Mouse (Mus musculus) MEL (cell line): ENCODE measurements around the gene Pcbp3. TPM values are rescaled to one million over a fixed set of nuclear protein-coding genes. Genes with fewer than 3 reads are reported as not detected.

Experiments used
- DNase-seq: peaks from one replicate; pipeline ENCODE4 v3.0.0; 2011; ENCODE audit warnings: low read depth, low spot score
- H3K27ac ChIP-seq: 2 replicates; pipeline ENCODE4 v1.5.1; 2012; ENCODE audit warnings: low read depth, mild to moderate bottlenecking, control low read depth, low read length, moderate library complexity; ENCODE audit not compliant: control insufficient read depth
- H3K27me3 ChIP-seq, 2 experiments: fragments of 150-350 bp in 1 of 2; sonication (generic) in 1 of 2; 2 replicates each; pipeline ENCODE4 v1.6.1; 2012; ENCODE audit warnings: low read length in 2 of 2, mild to moderate bottlenecking in 2 of 2, improper control_type of control experiment in 1 of 2, moderate library complexity in 1 of 2; ENCODE audit not compliant: insufficient read depth in 2 of 2, control insufficient read depth in 1 of 2
- H3K36me3 ChIP-seq, 2 experiments: 2 replicates each; pipeline ENCODE4 v1.6.1; 2012 to 2014; ENCODE audit warnings: low read length in 2 of 2, improper control_type of control experiment in 1 of 2, inconsistent platforms in 1 of 2, mild to moderate bottlenecking in 1 of 2; ENCODE audit not compliant: insufficient read depth in 2 of 2, control insufficient read depth in 1 of 2
- H3K4me1 ChIP-seq, 2 experiments: fragments of 150-350 bp in 1 of 2; sonication (generic) in 1 of 2; 2 replicates each; pipeline ENCODE4 v1.6.1; 2012; ENCODE audit warnings: low read length in 2 of 2, improper control_type of control experiment in 1 of 2, mild to moderate bottlenecking in 1 of 2; ENCODE audit not compliant: insufficient read depth in 2 of 2, control insufficient read depth in 1 of 2
- H3K4me3 ChIP-seq, 2 experiments: fragments of 150-350 bp in 1 of 2; sonication (generic) in 1 of 2; 2 replicates each; pipeline ENCODE4 v1.5.1; 2012; ENCODE audit warnings: low read depth in 2 of 2, low read length in 2 of 2, mild to moderate bottlenecking in 2 of 2, moderate library complexity in 2 of 2, control low read depth in 1 of 2, improper control_type of control experiment in 1 of 2; ENCODE audit not compliant: control insufficient read depth in 1 of 2, insufficient read depth in 1 of 2
- H3K79me2 ChIP-seq: 2 replicates; pipeline ENCODE4 v1.6.1; 2012; ENCODE audit warnings: mild to moderate bottlenecking, low read length, moderate library complexity; ENCODE audit not compliant: control insufficient read depth, poor library complexity, insufficient read depth
- H3K9ac ChIP-seq: 2 replicates; pipeline ENCODE4 v1.6.1; 2012; ENCODE audit warnings: low read depth, mild to moderate bottlenecking, control low read depth, low read length, moderate library complexity; ENCODE audit not compliant: control insufficient read depth, poor library complexity, severe bottlenecking
- H3K9me3 ChIP-seq: fragments of 150-350 bp; sonication (generic); replicated peaks from 2 replicates; pipeline ENCODE4 v1.6.1; 2012; ENCODE audit warnings: mild to moderate bottlenecking, low read length, improper control_type of control experiment, moderate library complexity; ENCODE audit not compliant: insufficient read depth
- BHLHE40 ChIP-seq: IDR thresholded peaks from 2 replicates; pipeline ENCODE4 v1.6.1; 2012; ENCODE audit warnings: low read depth, mild to moderate bottlenecking, inconsistent platforms, low read length, improper control_type of control experiment, borderline replicate concordance
- CTCF ChIP-seq, 3 experiments: IDR thresholded peaks in 2 of 3; conservative IDR thresholded peaks in 1 of 3; 2 replicates each; pipeline ENCODE4 v1.5.1; 2011 to 2012; ENCODE audit warnings: low read length in 3 of 3, low read depth in 2 of 3, mild to moderate bottlenecking in 2 of 3, improper control_type of control experiment in 1 of 3, inconsistent platforms in 1 of 3, mixed read lengths in 1 of 3, moderate library complexity in 1 of 3; ENCODE audit not compliant: control insufficient read depth in 1 of 3, insufficient read depth in 1 of 3, poor library complexity in 1 of 3, severe bottlenecking in 1 of 3
- E2F4 ChIP-seq: IDR thresholded peaks from 2 replicates; pipeline ENCODE4 v1.6.1; 2011; ENCODE audit warnings: low read depth, low read length, improper control_type of control experiment, borderline replicate concordance
- ELF1 ChIP-seq: IDR thresholded peaks from 2 replicates; pipeline ENCODE4 v1.6.1; 2014; ENCODE audit warnings: low read depth, mild to moderate bottlenecking, inconsistent platforms, low read length, improper control_type of control experiment, moderate library complexity
- EP300 ChIP-seq, 2 experiments: IDR thresholded peaks; 2 replicates each; pipeline ENCODE4 v1.6.1; 2011; ENCODE audit warnings: improper control_type of control experiment in 2 of 2, low read length in 2 of 2, low read depth in 1 of 2, mild to moderate bottlenecking in 1 of 2
- HCFC1 ChIP-seq: IDR thresholded peaks from 2 replicates; pipeline ENCODE4 v1.6.1; 2012; ENCODE audit warnings: low read depth, mild to moderate bottlenecking, inconsistent platforms, low read length, improper control_type of control experiment, moderate library complexity
- MAFK ChIP-seq: IDR thresholded peaks from 2 replicates; pipeline ENCODE4 v1.6.1; 2011; ENCODE audit warnings: low read depth, mild to moderate bottlenecking, low read length, improper control_type of control experiment, borderline replicate concordance
- MAX ChIP-seq: IDR thresholded peaks from 2 replicates; pipeline ENCODE4 v1.6.1; 2011; ENCODE audit warnings: low read length, improper control_type of control experiment
- MEF2A ChIP-seq: IDR thresholded peaks from 2 replicates; pipeline ENCODE4 v1.6.1; 2014; ENCODE audit warnings: low read depth, mild to moderate bottlenecking, inconsistent platforms, low read length, improper control_type of control experiment; ENCODE audit not compliant: poor library complexity, insufficient replicate concordance, severe bottlenecking; ENCODE audit errors: extremely low read depth
- NELFE ChIP-seq: IDR thresholded peaks from 2 replicates; pipeline ENCODE4 v1.6.1; 2011; ENCODE audit warnings: low read depth, low read length, improper control_type of control experiment
- NRF1 ChIP-seq: IDR thresholded peaks from 2 replicates; pipeline ENCODE4 v1.6.1; 2014; ENCODE audit warnings: low read depth, mild to moderate bottlenecking, inconsistent platforms, low read length, improper control_type of control experiment, moderate library complexity; ENCODE audit not compliant: poor library complexity, insufficient read depth, severe bottlenecking
- POLR2A ChIP-seq, 2 experiments: IDR thresholded peaks; 2 replicates each; pipeline ENCODE4 v1.6.1; 2011 to 2012; ENCODE audit warnings: low read length in 2 of 2, mild to moderate bottlenecking in 2 of 2, control low read depth in 1 of 2, improper control_type of control experiment in 1 of 2, low read depth in 1 of 2, moderate library complexity in 1 of 2; ENCODE audit not compliant: control insufficient read depth in 1 of 2, insufficient read depth in 1 of 2, poor library complexity in 1 of 2
- POLR2AphosphoS5 ChIP-seq: IDR thresholded peaks from 2 replicates; pipeline ENCODE4 v1.6.1; 2012; ENCODE audit warnings: low read depth, borderline replicate concordance, mild to moderate bottlenecking, inconsistent platforms, low read length, moderate library complexity, mixed read lengths
- SIN3A ChIP-seq: IDR thresholded peaks from 2 replicates; pipeline ENCODE4 v1.6.1; 2012; ENCODE audit warnings: low read length, improper control_type of control experiment, inconsistent platforms
- TAL1 ChIP-seq: IDR thresholded peaks from 2 replicates; pipeline ENCODE4 v1.6.1; 2012; ENCODE audit warnings: mild to moderate bottlenecking, inconsistent platforms, low read length, moderate library complexity, mixed read lengths
- TBP ChIP-seq: IDR thresholded peaks from 2 replicates; pipeline ENCODE4 v1.8.0; 2011; ENCODE audit warnings: low read depth, low read length, improper control_type of control experiment
- USF1 ChIP-seq: IDR thresholded peaks from 2 replicates; pipeline ENCODE4 v1.6.1; 2014; ENCODE audit warnings: low read depth, mild to moderate bottlenecking, inconsistent platforms, low read length, improper control_type of control experiment, moderate library complexity
- ZC3H11A ChIP-seq: IDR thresholded peaks from 2 replicates; pipeline ENCODE4 v1.6.1; 2012; ENCODE audit warnings: low read depth, mild to moderate bottlenecking, inconsistent platforms, low read length, improper control_type of control experiment
- ZMIZ1 ChIP-seq: IDR thresholded peaks from 2 replicates; pipeline ENCODE4 v1.6.1; 2012; ENCODE audit warnings: low read depth, mild to moderate bottlenecking, inconsistent platforms, low read length, improper control_type of control experiment, moderate library complexity
- ZNF384 ChIP-seq: IDR thresholded peaks from 2 replicates; pipeline ENCODE4 v1.6.1; 2012; ENCODE audit warnings: low read depth, mild to moderate bottlenecking, inconsistent platforms, low read length, improper control_type of control experiment
- polyA plus RNA-seq, 2 experiments: library from polyadenylated mRNA; stranded (reverse) in 1 of 2; unstranded in 1 of 2; fragments of >175 nt in 1 of 2; fragments of >200 nt in 1 of 2; gene quantifications; 2 replicates each; pipeline versions ENCODE4 v1.2.1 to v1.2.4; 2012; ENCODE audit warnings: low replicate concordance in 2 of 2, low read depth in 1 of 2; ENCODE audit not compliant: insufficient read length in 2 of 2, insufficient read depth in 1 of 2, missing spikeins in 1 of 2
- total RNA-seq: library from RNA; depleted of rRNA; stranded (reverse); fragments of 300-350 nt; gene quantifications from 2 replicates; pipeline ENCODE4 v1.2.3, GENCODE M21; 2012

The Pcbp3 gene
- total and polyA plus RNA-seq, 3 experiments: 1.1 to 3.3 TPM; not detected in 1

- H3K9ac ChIP-seq: no peak overlapping the region
- H3K36me3 ChIP-seq: no peaks in the 10 kb centered on the region
- DNase-seq: no peak
- TF ChIP-seq NELFE (no peak), SIN3A (no peak), TAL1 (no peak), BHLHE40 (no peak), TBP (no peak), MAX (no peak), ZMIZ1 (no peak), CTCF (IDR thresholded peaks at IDR 0.05 in 2 of 3, conservative IDR thresholded peaks at IDR 0.05 in 1 of 3; ENCODE audit: control insufficient read depth in 1 of 3, insufficient read depth in 1 of 3, low read depth in 2 of 3, low read length in 3 of 3, poor library complexity in 1 of 3, severe bottlenecking in 1 of 3) (no peak), EP300 (IDR thresholded peaks at IDR 0.05; ENCODE audit: low read depth in 1 of 2, low read length in 2 of 2) (no peak), NRF1 (no peak), ZC3H11A (no peak), USF1 (no peak), POLR2AphosphoS5 (no peak), MEF2A (no peak), ZNF384 (no peak), POLR2A (IDR thresholded peaks at IDR 0.05; ENCODE audit: control insufficient read depth in 1 of 2, insufficient read depth in 1 of 2, low read depth in 1 of 2, low read length in 2 of 2, poor library complexity in 1 of 2) (no peak), MAFK (no peak), HCFC1 (no peak), ELF1 (no peak)
- TF ChIP-seq, all 39 proteins: peak for 0
- Histone ChIP-seq H3K9me3 (no peaks in the 10 kb centered on the region), H3K27me3 (no peaks in the 10 kb centered on the region), H3K4me3 (no peak overlapping the region), H3K79me2 (no peaks in the 10 kb centered on the region), H3K27ac (no peak overlapping the region), H3K4me1 (no peaks in the 10 kb centered on the region)
Measured at GRCm38 (mm10) chr10:76818337-76818736, 143.3 kb downstream of the Pcbp3 start.

- Histone ChIP-seq H3K4me3 (no peak overlapping the region), H3K9ac (no peak overlapping the region), H3K9me3 (no peaks in the 10 kb centered on the region), H3K36me3 (no peaks in the 10 kb centered on the region), H3K79me2 (no peaks in the 10 kb centered on the region), H3K4me1 (no peaks in the 10 kb centered on the region), H3K27ac (no peak overlapping the region), H3K27me3 (no peaks in the 10 kb centered on the region)
- DNase-seq: no peak
- no peak for TF ChIP-seq E2F4
- no peak for TF ChIP-seq ZC3H11A
Measured at GRCm38 (mm10) chr10:76816930-76817329, 144.8 kb downstream of the Pcbp3 start.
